Mouse (Mus musculus): Measurements from ENCODE around the gene Ddx46. TPM values are rescaled to one million over a fixed set of nuclear protein-coding genes. Genes with fewer than 3 reads are reported as not detected.

Ddx46 gene
- polyA plus RNA-seq (2015; fragmentation: Nextera tagmentation; extraction: Ambion mirVana), result 22.0 and 25.5 TPM in 2 replicates

- Histone ChIP-seq H3K27me3 (replicated peaks) (no peaks in the 10 kb centered on the region), H3K9ac (replicated peaks) (peak within 1 kb of the TSS; percentile 91), H3K4me3 (replicated peaks) (peak within 1 kb of the TSS; percentile 98), H3K27ac (replicated peaks) (peak within 1 kb of the TSS; percentile 76), H3K36me3 (peaks cover 55% of the 10 kb centered on the region), H3K4me1 (peaks cover 19% of the 10 kb centered on the region), H3K9me3 (replicated peaks) (no peaks in the 10 kb centered on the region), H3K4me2 (peak within 1 kb of the TSS; percentile 80)
- ATAC-seq (ENCODE audit: low FRiP score), result peak; percentile 92
- WGBS, result 6% methylated on average over 30 of the region's 30 CpGs
Measured at GRCm38 (mm10) chr13:55634639-55635127, at the start of gene Ddx46. Ddx46 (plus strand) TSS chr13:55635027.

- peak overlapping the region; percentile 87; the same call in 1 of the 2 replicates for H3K27ac ChIP-seq (replicated peaks)
- WGBS, result 77% methylated on average over 4 of the region's 4 CpGs
- H3K4me3 ChIP-seq (replicated peaks), result no peak overlapping the region
- 0 out of 2 replicates have a peak, but pooled peaks cover 4% of the 10 kb centered on the region for H3K27me3 ChIP-seq (replicated peaks)
- peaks cover 25% of the 10 kb centered on the region for H3K36me3 ChIP-seq
- H3K4me1 ChIP-seq, result peaks cover 23% of the 10 kb centered on the region
- peak overlapping the region; percentile 67 for H3K4me2 ChIP-seq
- no peaks in the 10 kb centered on the region for H3K9me3 ChIP-seq (replicated peaks)
- no peak overlapping the region for H3K9ac ChIP-seq (replicated peaks)
- ATAC-seq (ENCODE audit: low FRiP score), result peak; percentile 23; the same call in 1 of the 2 replicates
Measured at GRCm38 (mm10) chr13:55591961-55592490, 42.8 kb upstream of the Ddx46 start.

- peak overlapping the region; percentile 83 for H3K4me3 ChIP-seq (replicated peaks)
- peak overlapping the region; percentile 78 for H3K9ac ChIP-seq (replicated peaks)
- H3K4me2 ChIP-seq, result peak overlapping the region; percentile 67
- H3K27ac ChIP-seq (replicated peaks), result peak overlapping the region; percentile 87
- 0 out of 2 replicates have a peak, but pooled peaks cover 4% of the 10 kb centered on the region for H3K27me3 ChIP-seq (replicated peaks)
- ATAC-seq (ENCODE audit: low FRiP score), result peak; percentile 98
- 4% methylated on average over 29 of the region's 29 CpGs for WGBS
- no peaks in the 10 kb centered on the region for H3K9me3 ChIP-seq (replicated peaks)
- H3K4me1 ChIP-seq, result peaks cover 23% of the 10 kb centered on the region
- H3K36me3 ChIP-seq, result peaks cover 32% of the 10 kb centered on the region
Measured at GRCm38 (mm10) chr13:55592512-55593253, 42.1 kb upstream of the Ddx46 start.

- peak overlapping the region; percentile 67 for H3K4me2 ChIP-seq
- H3K27me3 ChIP-seq (replicated peaks), result 0 out of 2 replicates have a peak, but pooled peaks cover 4% of the 10 kb centered on the region
- peak; percentile 47 for ATAC-seq (ENCODE audit: low FRiP score)
- under 1% methylated on average over 31 of the region's 31 CpGs for WGBS
- no peaks in the 10 kb centered on the region for H3K9me3 ChIP-seq (replicated peaks)
- peak overlapping the region; percentile 87 for H3K27ac ChIP-seq (replicated peaks)
- H3K36me3 ChIP-seq, result peaks cover 38% of the 10 kb centered on the region
- peak overlapping the region; percentile 83 for H3K4me3 ChIP-seq (replicated peaks)
- peaks cover 23% of the 10 kb centered on the region for H3K4me1 ChIP-seq
- peak overlapping the region; percentile 78 for H3K9ac ChIP-seq (replicated peaks)
Measured at GRCm38 (mm10) chr13:55593254-55593747, 41.5 kb upstream of the Ddx46 start.

GRCm38 (mm10) chr13:55595375-55595774 is 39.5 kb upstream of the Ddx46 start:
- Histone ChIP-seq H3K36me3 (peaks cover 40% of the 10 kb centered on the region), H3K4me1 (peaks cover 31% of the 10 kb centered on the region), H3K27ac (replicated peaks) (no peak overlapping the region), H3K27me3 (replicated peaks) (0 out of 2 replicates have a peak, but pooled peaks cover 4% of the 10 kb centered on the region), H3K9ac (replicated peaks) (no peak overlapping the region), H3K9me3 (replicated peaks) (no peaks in the 10 kb centered on the region), H3K4me3 (replicated peaks) (no peak overlapping the region), H3K4me2 (no peak overlapping the region)
- ATAC-seq (ENCODE audit: low FRiP score), result no peak
- 89% methylated on average over 12 of the region's 12 CpGs for WGBS

GRCm38 (mm10) chr13:55596802-55597201 is 38.0 kb upstream of the Ddx46 start:
- no peak overlapping the region for H3K4me2 ChIP-seq
- peaks cover 40% of the 10 kb centered on the region for H3K36me3 ChIP-seq
- H3K27me3 ChIP-seq (replicated peaks), result no peaks in the 10 kb centered on the region
- no peak for ATAC-seq (ENCODE audit: low FRiP score)
- 96% methylated on average over 12 of the region's 12 CpGs for WGBS
- H3K27ac ChIP-seq (replicated peaks), result no peak overlapping the region
- no peak overlapping the region for H3K4me3 ChIP-seq (replicated peaks)
- H3K9ac ChIP-seq (replicated peaks), result no peak overlapping the region
- H3K4me1 ChIP-seq, result peaks cover 45% of the 10 kb centered on the region
- no peaks in the 10 kb centered on the region for H3K9me3 ChIP-seq (replicated peaks)

- Histone ChIP-seq H3K27ac (replicated peaks) (peak within 1 kb of the TSS; percentile 86), H3K36me3 (peaks cover 47% of the 10 kb centered on the region), H3K4me1 (peaks cover 40% of the 10 kb centered on the region), H3K27me3 (replicated peaks) (no peaks in the 10 kb centered on the region), H3K9ac (replicated peaks) (peak within 1 kb of the TSS; percentile 93), H3K4me2 (peak within 1 kb of the TSS; percentile 76), H3K9me3 (replicated peaks) (no peaks in the 10 kb centered on the region), H3K4me3 (replicated peaks) (peak within 1 kb of the TSS; percentile 96)
- WGBS, result 10% methylated on average over 51 of the region's 51 CpGs
- ATAC-seq (ENCODE audit: low FRiP score), result peak; percentile 90
Measured at GRCm38 (mm10) chr13:55599566-55600540, 35.0 kb upstream of the Ddx46 start, which contains the start of gene B4galt7. B4galt7 (plus strand) TSS chr13:55599896.

- Histone ChIP-seq H3K4me1 (peaks cover 34% of the 10 kb centered on the region), H3K9me3 (replicated peaks) (no peaks in the 10 kb centered on the region), H3K36me3 (peaks cover 40% of the 10 kb centered on the region), H3K4me2 (peak overlapping the region; percentile 76), H3K27me3 (replicated peaks) (no peaks in the 10 kb centered on the region), H3K27ac (replicated peaks) (peak overlapping the region; percentile 86), H3K9ac (replicated peaks) (peak overlapping the region; percentile 93), H3K4me3 (replicated peaks) (peak overlapping the region; percentile 96)
- WGBS, result 12% methylated on average over 9 of the region's 9 CpGs
- ATAC-seq (ENCODE audit: low FRiP score), result peak; percentile 39; the same call in 1 of the 2 replicates
Measured at GRCm38 (mm10) chr13:55600657-55601056, 34.2 kb upstream of the Ddx46 start.

GRCm38 (mm10) chr13:55601611-55602010 is 33.2 kb upstream of the Ddx46 start:
- no peak overlapping the region for H3K9ac ChIP-seq (replicated peaks)
- no peaks in the 10 kb centered on the region for H3K9me3 ChIP-seq (replicated peaks)
- WGBS, result 10% methylated on average over 3 of the region's 3 CpGs
- no peaks in the 10 kb centered on the region for H3K27me3 ChIP-seq (replicated peaks)
- H3K4me2 ChIP-seq, result peak overlapping the region; percentile 76
- peaks cover 34% of the 10 kb centered on the region for H3K4me1 ChIP-seq
- 0 out of 2 replicates have a peak overlapping the region, but pooled peaks have one; percentile 2 for H3K4me3 ChIP-seq (replicated peaks)
- H3K36me3 ChIP-seq, result peaks cover 32% of the 10 kb centered on the region
- no peak overlapping the region for H3K27ac ChIP-seq (replicated peaks)
- no peak for ATAC-seq (ENCODE audit: low FRiP score)

GRCm38 (mm10) chr13:55604606-55605005 is 30.2 kb upstream of the Ddx46 start:
- peaks cover 40% of the 10 kb centered on the region for H3K36me3 ChIP-seq
- H3K4me1 ChIP-seq, result peaks cover 28% of the 10 kb centered on the region
- H3K27me3 ChIP-seq (replicated peaks), result no peaks in the 10 kb centered on the region
- no peak overlapping the region for H3K9ac ChIP-seq (replicated peaks)
- no peak overlapping the region for H3K27ac ChIP-seq (replicated peaks)
- no peaks in the 10 kb centered on the region for H3K9me3 ChIP-seq (replicated peaks)
- no peak overlapping the region for H3K4me2 ChIP-seq
- H3K4me3 ChIP-seq (replicated peaks), result no peak overlapping the region
- no peak for ATAC-seq (ENCODE audit: low FRiP score)
- whole genome bisulfite sequencing, result 97% methylated on average over 3 of the region's 3 CpGs
